Mouse (Mus musculus) intestine, postnatal 0 days (tissue): ENCODE measurements around the gene Lemd1. TPM values are rescaled to one million over a fixed set of nuclear protein-coding genes. Genes with fewer than 3 reads are reported as not detected.
A peak's percentile ranks its signal among the peaks of the same experiment; 100 is the strongest.

ENCODE experiments used
- ATAC-seq: fragments of 200-750 bp; cut with Nextera tagmentation; 2 replicates; pipeline ENCODE4 v1.8.0; 2017; ENCODE audit warnings: mild to moderate bottlenecking, moderate TSS enrichment, moderate library complexity
- H3K27ac ChIP-seq: fragments of 300-500 bp; sonication (generic); 2 replicates; pipeline ENCODE4 v1.5.1; 2014; ENCODE audit warnings: mild to moderate bottlenecking, low read depth, low read length, moderate library complexity
- H3K27me3 ChIP-seq: fragments of 300-500 bp; sonication (generic); replicated peaks from 2 replicates; pipeline ENCODE4 v1.6.1; 2014; ENCODE audit warnings: low read length, mixed read lengths; ENCODE audit not compliant: control insufficient read depth, insufficient read depth
- H3K36me3 ChIP-seq: fragments of 300-500 bp; sonication (generic); 2 replicates; pipeline ENCODE4 v1.6.1; 2014; ENCODE audit warnings: mild to moderate bottlenecking, moderate library complexity; ENCODE audit not compliant: control insufficient read depth, insufficient read depth
- H3K4me1 ChIP-seq: fragments of 300-500 bp; sonication (generic); replicated peaks from 2 replicates; pipeline ENCODE4 v1.6.1; 2014; ENCODE audit warnings: antibody characterized with exemption, low read length, mixed read lengths; ENCODE audit not compliant: control insufficient read depth, insufficient read depth
- H3K4me2 ChIP-seq: fragments of 300-500 bp; sonication (generic); replicated peaks from 2 replicates; pipeline ENCODE4 v1.6.1; 2014; ENCODE audit warnings: low read depth, mild to moderate bottlenecking, moderate library complexity
- H3K4me3 ChIP-seq: fragments of 300-500 bp; sonication (generic); 2 replicates; pipeline ENCODE4 v1.5.1; 2014; ENCODE audit warnings: low read depth, low read length
- H3K9ac ChIP-seq: fragments of 300-500 bp; sonication (generic); 2 replicates; pipeline ENCODE4 v1.6.1; 2014; ENCODE audit warnings: mild to moderate bottlenecking, low read depth, low read length
- H3K9me3 ChIP-seq: fragments of 300-500 bp; sonication (generic); 2 replicates; pipeline ENCODE4 v1.6.1; 2016; ENCODE audit warnings: mixed run types; ENCODE audit not compliant: control insufficient read depth
- CTCF ChIP-seq: sonication (generic); IDR thresholded peaks from 2 replicates; pipeline ENCODE4 v1.5.1; 2016; ENCODE audit warnings: low read depth, mild to moderate bottlenecking, control low read depth, antibody characterized with exemption, moderate library complexity
- WGBS: fragments of 180-500 bp; shearing (Covaris S2); extraction: QIAGEN DNeasy Blood & Tissue Kit; methylation state at CpG from one replicate; pipeline ENCODE4 v1.1.7; 2014; 5-methylcytosine and 5-hydroxymethylcytosine counted together
- polyA plus RNA-seq: library from polyadenylated mRNA; unstranded; fragments of >200 nt; fragmentation: Nextera tagmentation; extraction: Ambion mirVana; gene quantifications from 2 replicates; pipeline ENCODE4 v1.2.1, GENCODE M21; 2015

Gene Lemd1
- polyA plus RNA-seq, 1 experiment from 2014 or later, result 0.08 TPM

DNA sequence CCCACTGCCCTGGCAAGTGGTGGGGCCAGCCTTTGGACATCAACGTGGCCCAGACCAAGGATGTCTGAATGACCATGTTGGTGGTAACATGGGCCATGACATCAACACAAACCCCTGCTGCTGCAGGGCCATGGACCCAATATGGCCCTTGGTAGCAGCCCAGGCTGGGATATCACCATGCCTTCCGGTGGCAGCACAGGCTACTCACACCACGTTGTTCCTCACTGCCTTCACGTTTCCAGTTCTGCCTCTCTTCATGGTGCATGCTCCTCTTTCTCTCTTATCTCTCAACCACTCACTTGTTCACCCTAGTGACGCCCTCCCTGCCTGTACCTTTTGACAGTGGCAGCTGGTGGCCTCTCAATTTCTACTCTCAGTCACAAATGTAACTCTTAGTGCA is 53.8 kb downstream of the Lemd1 start:
- H3K27me3 ChIP-seq, result no peaks in the 10 kb centered on the region
- H3K4me3 ChIP-seq, result no peak overlapping the region
- H3K4me1 ChIP-seq, result no peaks in the 10 kb centered on the region
- WGBS, result 75% methylated on average over 5 of the region's 5 CpGs
- H3K36me3 ChIP-seq, result no peaks in the 10 kb centered on the region
- H3K27ac ChIP-seq, result no peak overlapping the region
- no peak overlapping the region for H3K4me2 ChIP-seq
- no peak for ATAC-seq
- no peak for TF ChIP-seq CTCF
- no peak overlapping the region for H3K9ac ChIP-seq
- H3K9me3 ChIP-seq, result no peaks in the 10 kb centered on the region

DNA sequence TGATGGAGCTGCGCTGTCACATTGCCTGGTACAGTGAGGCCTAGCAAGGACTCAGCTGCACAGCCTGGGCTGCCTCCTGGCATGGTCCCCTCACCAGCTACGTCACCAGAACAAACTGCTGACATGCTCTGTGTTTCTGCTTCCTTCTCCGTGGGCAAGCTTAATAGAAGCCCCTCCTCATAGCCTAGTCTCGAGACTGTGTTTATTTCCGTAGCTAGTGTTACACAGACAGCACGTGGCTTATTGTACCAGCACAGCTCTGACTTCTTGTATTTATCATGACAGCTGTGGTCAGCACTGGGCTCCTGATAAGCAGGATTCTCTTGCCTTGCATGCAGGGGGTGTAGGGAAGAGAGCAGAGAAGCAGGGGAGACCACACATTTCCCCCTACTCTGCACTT is 54.9 kb downstream of the Lemd1 start:
- no peaks in the 10 kb centered on the region for H3K4me1 ChIP-seq
- H3K4me3 ChIP-seq, result no peak overlapping the region
- H3K4me2 ChIP-seq, result no peak overlapping the region
- H3K9me3 ChIP-seq, result no peaks in the 10 kb centered on the region
- H3K36me3 ChIP-seq, result no peaks in the 10 kb centered on the region
- no peak for ATAC-seq
- no peaks in the 10 kb centered on the region for H3K27me3 ChIP-seq
- no peak overlapping the region for H3K9ac ChIP-seq
- H3K27ac ChIP-seq, result no peak overlapping the region
- TF ChIP-seq CTCF, result no peak
- 50% methylated on average over 6 of the region's 6 CpGs for WGBS

DNA sequence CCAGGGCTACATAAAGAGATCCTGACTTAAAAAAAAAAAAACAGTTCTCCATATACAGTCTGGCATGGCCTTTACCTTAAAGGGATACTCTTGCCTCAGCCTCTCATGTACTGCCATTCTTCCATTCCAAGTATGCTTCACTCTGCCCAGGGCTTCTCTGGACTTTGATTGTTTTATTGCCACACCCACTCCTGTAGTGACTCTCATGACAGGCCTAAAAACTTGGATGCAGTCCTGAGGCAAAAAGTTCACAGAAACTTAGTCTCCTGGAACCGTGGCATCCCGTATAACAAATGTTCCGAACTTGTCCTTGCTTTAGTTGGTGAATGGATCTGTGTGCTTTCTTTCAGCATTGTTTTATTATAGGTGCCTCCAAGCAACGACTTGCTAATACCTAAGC is 55.4 kb downstream of the Lemd1 start:
- WGBS, result 82% methylated on average over 4 of the region's 4 CpGs
- no peak overlapping the region for H3K4me2 ChIP-seq
- no peak for ATAC-seq
- no peaks in the 10 kb centered on the region for H3K27me3 ChIP-seq
- no peak overlapping the region for H3K27ac ChIP-seq
- no peak for TF ChIP-seq CTCF
- H3K9me3 ChIP-seq, result no peaks in the 10 kb centered on the region
- no peaks in the 10 kb centered on the region for H3K4me1 ChIP-seq
- no peaks in the 10 kb centered on the region for H3K36me3 ChIP-seq
- no peak overlapping the region for H3K9ac ChIP-seq
- no peak overlapping the region for H3K4me3 ChIP-seq

DNA sequence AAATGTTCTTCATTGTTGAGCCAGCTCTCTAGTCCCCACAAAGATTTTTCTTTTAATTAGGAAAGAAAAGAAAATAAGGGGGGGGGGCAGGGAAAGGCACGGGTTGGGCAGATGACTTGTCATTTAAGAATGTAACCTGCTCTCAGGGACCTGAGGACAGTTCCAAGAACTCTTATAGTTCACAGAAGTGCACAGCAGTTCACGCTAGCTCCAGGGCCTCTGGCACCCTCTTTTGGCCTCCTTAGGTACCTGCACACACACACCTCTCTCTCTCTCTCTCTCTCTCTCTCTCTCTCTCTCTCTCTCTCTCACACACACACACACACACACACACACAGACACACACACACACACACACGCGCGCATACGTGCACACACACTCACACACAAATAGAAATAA is 63.2 kb downstream of the Lemd1 start:
- WGBS, result 72% methylated on average over 6 of the region's 6 CpGs
- Histone ChIP-seq H3K4me3 (no peak overlapping the region), H3K27me3 (no peaks in the 10 kb centered on the region), H3K4me1 (no peaks in the 10 kb centered on the region), H3K9ac (no peak overlapping the region), H3K36me3 (no peaks in the 10 kb centered on the region), H3K27ac (no peak overlapping the region), H3K9me3 (no peaks in the 10 kb centered on the region), H3K4me2 (no peak overlapping the region)
- TF ChIP-seq CTCF, result peak; percentile 32
- no peak for ATAC-seq

DNA sequence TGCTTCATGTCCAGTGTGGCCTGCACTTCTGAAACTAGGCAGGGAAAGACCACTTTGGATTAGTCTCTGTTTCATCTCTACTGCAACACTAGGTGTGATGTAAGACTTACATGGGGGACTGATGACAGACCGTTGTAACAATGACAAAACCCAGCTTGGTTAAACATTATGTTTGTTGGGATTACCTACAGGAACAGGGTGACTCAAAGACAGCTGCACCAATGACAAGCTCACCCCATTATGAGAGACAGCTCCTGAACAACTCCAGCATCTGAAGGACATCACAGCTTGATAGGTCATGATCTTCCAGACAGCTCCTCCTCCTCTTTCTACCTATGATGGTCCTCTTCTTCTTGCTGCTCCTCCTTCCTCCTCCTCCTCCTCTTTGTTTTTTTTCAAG is 69.1 kb downstream of the Lemd1 start:
- ATAC-seq, result no peak
- H3K27ac ChIP-seq, result no peak overlapping the region
- WGBS, result 71% methylated on average over 1 of the region's 1 CpGs

DNA sequence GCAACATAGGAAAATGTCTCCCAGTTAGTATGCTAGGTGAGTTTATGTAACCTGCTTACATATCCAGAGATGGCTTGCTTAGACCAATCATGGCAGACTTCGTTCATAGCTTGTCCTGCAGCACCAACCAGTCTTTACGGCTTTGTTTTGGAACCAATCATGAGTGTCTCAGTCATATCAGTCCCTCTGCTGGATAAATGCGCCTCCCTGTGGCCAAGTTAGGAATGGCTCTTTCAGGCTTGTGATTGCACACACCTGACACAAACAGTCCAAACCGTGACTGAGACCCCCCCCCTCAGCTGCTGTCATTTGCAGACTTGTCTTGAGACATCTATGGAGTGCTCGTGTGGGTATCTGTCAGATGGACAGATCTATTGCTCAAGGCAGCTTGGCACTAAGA is 69.8 kb downstream of the Lemd1 start:
- Histone ChIP-seq H3K27ac (no peak overlapping the region), H3K4me1 (no peaks in the 10 kb centered on the region), H3K4me3 (no peak overlapping the region), H3K36me3 (no peaks in the 10 kb centered on the region), H3K9ac (no peak overlapping the region), H3K27me3 (no peaks in the 10 kb centered on the region), H3K9me3 (no peaks in the 10 kb centered on the region), H3K4me2 (no peak overlapping the region)
- no peak for ATAC-seq
- whole genome bisulfite sequencing, result 72% methylated on average over 5 of the region's 5 CpGs
- TF ChIP-seq CTCF, result peak; percentile 60

More for the DNA sequence above, 69.1 kb downstream of the Lemd1 start:
- no peaks in the 10 kb centered on the region for H3K9me3 ChIP-seq
- no peaks in the 10 kb centered on the region for H3K4me1 ChIP-seq
- no peak overlapping the region for H3K4me2 ChIP-seq
- no peak overlapping the region for H3K9ac ChIP-seq
- no peaks in the 10 kb centered on the region for H3K27me3 ChIP-seq
- H3K4me3 ChIP-seq, result no peak overlapping the region
- no peaks in the 10 kb centered on the region for H3K36me3 ChIP-seq
- no peak for TF ChIP-seq CTCF

DNA sequence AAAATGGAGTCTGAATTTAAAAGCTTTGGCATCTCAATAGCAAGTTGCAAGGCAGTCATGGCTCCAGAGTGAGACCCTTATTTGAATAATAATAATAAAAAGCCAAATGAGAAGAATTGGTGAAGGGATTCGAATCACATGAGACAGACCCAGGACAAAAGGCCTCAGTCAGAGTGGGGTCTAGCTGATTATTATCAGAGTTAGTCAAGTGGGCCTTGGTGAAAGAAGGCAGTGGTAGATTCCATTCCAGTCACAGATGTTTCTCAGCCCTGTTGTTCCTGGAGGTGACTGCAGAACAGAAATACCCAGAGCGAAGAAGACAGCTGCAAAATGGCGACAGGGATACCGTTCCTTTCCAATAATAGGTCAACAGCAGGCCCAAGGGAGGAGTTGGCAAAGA is 72.4 kb downstream of the Lemd1 start:
- H3K9me3 ChIP-seq, result no peaks in the 10 kb centered on the region
- no peak for TF ChIP-seq CTCF
- H3K4me2 ChIP-seq, result no peak overlapping the region
- no peak for ATAC-seq
- H3K27ac ChIP-seq, result no peak overlapping the region
- H3K4me3 ChIP-seq, result no peak overlapping the region
- H3K27me3 ChIP-seq, result no peaks in the 10 kb centered on the region
- H3K9ac ChIP-seq, result no peak overlapping the region
- no peaks in the 10 kb centered on the region for H3K36me3 ChIP-seq
- 91% methylated on average over 4 of the region's 4 CpGs for WGBS
- H3K4me1 ChIP-seq, result no peaks in the 10 kb centered on the region
